Mouse (Mus musculus) forebrain, embryonic 12.5 days (tissue): Measurements from ENCODE around the gene Eps15l1. TPM values are rescaled to one million over a fixed set of nuclear protein-coding genes. Genes with fewer than 3 reads are reported as not detected.

ENCODE experiments used
- ATAC-seq: fragments of 200-750 bp; cut with Nextera tagmentation; 2 replicates; pipeline ENCODE4 v1.8.0; 2017; ENCODE audit warnings: moderate TSS enrichment; ENCODE audit not compliant: low FRiP score
- H3K27ac ChIP-seq: fragments of 300-500 bp; sonication (generic); 2 replicates; pipeline ENCODE4 v1.5.1; 2016; ENCODE audit warnings: mild to moderate bottlenecking
- H3K27me3 ChIP-seq: fragments of 300-500 bp; sonication (generic); 2 replicates; pipeline ENCODE4 v1.6.1; 2016; ENCODE audit warnings: mild to moderate bottlenecking
- H3K36me3 ChIP-seq: fragments of 300-500 bp; sonication (generic); replicated peaks from 2 replicates; pipeline ENCODE4 v1.6.1; 2016; ENCODE audit warnings: mild to moderate bottlenecking
- H3K4me1 ChIP-seq: fragments of 300-500 bp; sonication (generic); 2 replicates; pipeline ENCODE4 v1.6.1; 2016
- H3K4me2 ChIP-seq: fragments of 300-500 bp; sonication (generic); 2 replicates; pipeline ENCODE4 v1.6.1; 2016; ENCODE audit warnings: mild to moderate bottlenecking, moderate library complexity
- H3K4me3 ChIP-seq: fragments of 300-500 bp; sonication (generic); replicated peaks from 2 replicates; pipeline ENCODE4 v1.5.1; 2016; ENCODE audit warnings: mild to moderate bottlenecking
- H3K9ac ChIP-seq: fragments of 300-500 bp; sonication (generic); 2 replicates; pipeline ENCODE4 v1.6.1; 2016; ENCODE audit warnings: mild to moderate bottlenecking
- H3K9me3 ChIP-seq: fragments of 300-500 bp; sonication (generic); 2 replicates; pipeline ENCODE4 v1.6.1; 2016
- WGBS: fragments of 180-500 bp; shearing (Covaris S2); methylation state at CpG from one replicate; pipeline ENCODE4 v1.1.7; 2016; 5-methylcytosine and 5-hydroxymethylcytosine counted together
- polyA plus RNA-seq: library from polyadenylated mRNA; unstranded; fragments of >200 nt; fragmentation: Nextera tagmentation; extraction: Ambion mirVana; gene quantifications from 2 replicates; pipeline ENCODE4 v1.2.1, GENCODE M21; 2016

The Eps15l1 gene
- polyA plus RNA-seq, 1 experiment from 2014 or later: 74.3 TPM

- no peak overlapping the region for H3K4me3 ChIP-seq
- ATAC-seq: no peak
- H3K27ac ChIP-seq: no peak overlapping the region
- 89% methylated on average over 7 of the region's 7 CpGs for WGBS
- no peaks in the 10 kb centered on the region for H3K4me1 ChIP-seq
- H3K9me3 ChIP-seq: no peaks in the 10 kb centered on the region
- no peak overlapping the region for H3K9ac ChIP-seq
- no peak overlapping the region for H3K4me2 ChIP-seq
- H3K27me3 ChIP-seq: no peaks in the 10 kb centered on the region
- H3K36me3 ChIP-seq: peaks cover 96% of the 10 kb centered on the region
These were observed 57.8 kb downstream of the Eps15l1 start for GRCm38 (mm10) chr8:72363457-72363856.

- Histone ChIP-seq H3K4me1 (no peaks in the 10 kb centered on the region), H3K36me3 (peaks cover 96% of the 10 kb centered on the region), H3K4me2 (no peak overlapping the region), H3K27ac (no peak overlapping the region), H3K9me3 (no peaks in the 10 kb centered on the region), H3K27me3 (no peaks in the 10 kb centered on the region), H3K9ac (no peak overlapping the region), H3K4me3 (no peak overlapping the region)
- WGBS: 92% methylated on average over 4 of the region's 4 CpGs
- ATAC-seq: no peak
These were observed 58.5 kb downstream of the Eps15l1 start for GRCm38 (mm10) chr8:72362754-72363153.

GRCm38 (mm10) chr8:72360162-72360561, 61.1 kb downstream of the Eps15l1 start:
- ATAC-seq: no peak
- Histone ChIP-seq H3K9me3 (no peaks in the 10 kb centered on the region), H3K4me1 (no peaks in the 10 kb centered on the region), H3K9ac (no peak overlapping the region), H3K27me3 (no peaks in the 10 kb centered on the region), H3K4me3 (no peak overlapping the region), H3K4me2 (no peak overlapping the region), H3K27ac (no peak overlapping the region), H3K36me3 (peaks cover 96% of the 10 kb centered on the region)

- no peaks in the 10 kb centered on the region for H3K27me3 ChIP-seq
- no peaks in the 10 kb centered on the region for H3K9me3 ChIP-seq
- no peak overlapping the region for H3K27ac ChIP-seq
- no peak overlapping the region for H3K4me2 ChIP-seq
- WGBS: 92% methylated on average over 3 of the region's 3 CpGs
- ATAC-seq: no peak
- no peak overlapping the region for H3K9ac ChIP-seq
- H3K4me1 ChIP-seq: no peaks in the 10 kb centered on the region; the same call in 1 of the 2 replicates
- peaks cover 94% of the 10 kb centered on the region for H3K36me3 ChIP-seq
- H3K4me3 ChIP-seq: no peak overlapping the region
These were observed 64.7 kb downstream of the Eps15l1 start for GRCm38 (mm10) chr8:72356593-72356992.

- 78% methylated on average over 11 of the region's 11 CpGs for WGBS
These were observed 67.0 kb downstream of the Eps15l1 start for GRCm38 (mm10) chr8:72354272-72354671.

GRCm38 (mm10) chr8:72353700-72354045, 67.6 kb downstream of the Eps15l1 start:
- Histone ChIP-seq H3K27me3 (no peaks in the 10 kb centered on the region), H3K9ac (no peak overlapping the region), H3K4me3 (no peak overlapping the region), H3K27ac (no peak overlapping the region), H3K4me1 (no peaks in the 10 kb centered on the region; the same call in 1 of the 2 replicates), H3K4me2 (no peak overlapping the region), H3K36me3 (peaks cover 70% of the 10 kb centered on the region), H3K9me3 (no peaks in the 10 kb centered on the region)
- ATAC-seq: no peak
- 91% methylated on average over 7 of the region's 7 CpGs for WGBS

More at GRCm38 (mm10) chr8:72354272-72354671, 67.0 kb downstream of the Eps15l1 start:
- H3K27me3 ChIP-seq: no peaks in the 10 kb centered on the region
- peaks cover 75% of the 10 kb centered on the region for H3K36me3 ChIP-seq
- H3K9me3 ChIP-seq: no peaks in the 10 kb centered on the region
- H3K9ac ChIP-seq: no peak overlapping the region
- no peak for ATAC-seq
- H3K4me2 ChIP-seq: no peak overlapping the region
- H3K4me1 ChIP-seq: no peaks in the 10 kb centered on the region; the same call in 1 of the 2 replicates
- H3K27ac ChIP-seq: no peak overlapping the region
- no peak overlapping the region for H3K4me3 ChIP-seq

GRCm38 (mm10) chr8:72352951-72353699, 68.1 kb downstream of the Eps15l1 start:
- Histone ChIP-seq H3K36me3 (peaks cover 65% of the 10 kb centered on the region), H3K27me3 (no peaks in the 10 kb centered on the region), H3K4me1 (no peaks in the 10 kb centered on the region; the same call in 1 of the 2 replicates), H3K4me2 (no peak overlapping the region), H3K27ac (no peak overlapping the region), H3K4me3 (no peak overlapping the region), H3K9ac (no peak overlapping the region), H3K9me3 (no peaks in the 10 kb centered on the region)
- 85% methylated on average over 8 of the region's 8 CpGs for WGBS
- ATAC-seq: no peak

- H3K4me3 ChIP-seq: no peak overlapping the region
- H3K9ac ChIP-seq: no peak overlapping the region
- 94% methylated on average over 7 of the region's 7 CpGs for WGBS
- ATAC-seq: no peak
- no peaks in the 10 kb centered on the region for H3K27me3 ChIP-seq
- no peak overlapping the region for H3K4me2 ChIP-seq
- H3K9me3 ChIP-seq: no peaks in the 10 kb centered on the region
- no peak overlapping the region for H3K27ac ChIP-seq
- peaks cover 63% of the 10 kb centered on the region for H3K36me3 ChIP-seq
- H3K4me1 ChIP-seq: no peaks in the 10 kb centered on the region; the same call in 1 of the 2 replicates
These were observed 69.8 kb downstream of the Eps15l1 start for GRCm38 (mm10) chr8:72351405-72352005.

- H3K36me3 ChIP-seq: peaks cover 61% of the 10 kb centered on the region
- H3K4me3 ChIP-seq: no peak overlapping the region
- no peak overlapping the region for H3K9ac ChIP-seq
- no peaks in the 10 kb centered on the region for H3K9me3 ChIP-seq
- H3K4me2 ChIP-seq: no peak overlapping the region
- ATAC-seq: no peak
- H3K27ac ChIP-seq: no peak overlapping the region
- WGBS: 94% methylated on average over 8 of the region's 8 CpGs
- no peaks in the 10 kb centered on the region for H3K27me3 ChIP-seq
- no peaks in the 10 kb centered on the region; the same call in 1 of the 2 replicates for H3K4me1 ChIP-seq
These were observed 70.5 kb downstream of the Eps15l1 start for GRCm38 (mm10) chr8:72350727-72351126.

- Histone ChIP-seq H3K36me3 (peaks cover 61% of the 10 kb centered on the region), H3K9me3 (no peaks in the 10 kb centered on the region), H3K27me3 (no peaks in the 10 kb centered on the region), H3K4me3 (no peak overlapping the region), H3K4me1 (no peaks in the 10 kb centered on the region; the same call in 1 of the 2 replicates), H3K27ac (no peak overlapping the region), H3K4me2 (no peak overlapping the region), H3K9ac (no peak overlapping the region)
- WGBS: 94% methylated on average over 9 of the region's 9 CpGs
- ATAC-seq: no peak
These were observed 71.4 kb downstream of the Eps15l1 start for GRCm38 (mm10) chr8:72349838-72350237.

- no peak overlapping the region for H3K9ac ChIP-seq
- H3K4me1 ChIP-seq: no peaks in the 10 kb centered on the region; the same call in 1 of the 2 replicates
- H3K27ac ChIP-seq: no peak overlapping the region
- H3K4me2 ChIP-seq: no peak overlapping the region
- ATAC-seq: no peak
- H3K9me3 ChIP-seq: no peaks in the 10 kb centered on the region
- no peaks in the 10 kb centered on the region for H3K27me3 ChIP-seq
- peaks cover 61% of the 10 kb centered on the region for H3K36me3 ChIP-seq
- no peak overlapping the region for H3K4me3 ChIP-seq
- WGBS: 96% methylated on average over 1 of the region's 1 CpGs
These were observed 72.3 kb downstream of the Eps15l1 start for GRCm38 (mm10) chr8:72348956-72349355.

- 100% methylated on average over 2 of the region's 2 CpGs for WGBS
- Histone ChIP-seq H3K9me3 (no peaks in the 10 kb centered on the region), H3K27me3 (no peaks in the 10 kb centered on the region), H3K4me3 (no peak overlapping the region), H3K4me1 (no peaks in the 10 kb centered on the region; the same call in 1 of the 2 replicates), H3K9ac (no peak overlapping the region), H3K36me3 (peaks cover 58% of the 10 kb centered on the region), H3K27ac (no peak overlapping the region), H3K4me2 (no peak overlapping the region)
- no peak for ATAC-seq
These were observed 73.1 kb downstream of the Eps15l1 start for GRCm38 (mm10) chr8:72348114-72348513.

GRCm38 (mm10) chr8:72347553-72347952, 73.7 kb downstream of the Eps15l1 start:
- Histone ChIP-seq H3K27me3 (no peaks in the 10 kb centered on the region), H3K4me1 (no peaks in the 10 kb centered on the region), H3K36me3 (peaks cover 58% of the 10 kb centered on the region), H3K4me2 (no peak overlapping the region), H3K27ac (no peak overlapping the region), H3K9ac (no peak overlapping the region), H3K9me3 (no peaks in the 10 kb centered on the region), H3K4me3 (no peak overlapping the region)
- WGBS: 93% methylated on average over 1 of the region's 1 CpGs
- no peak for ATAC-seq
